Mouse (Mus musculus) E14TG2a.4 (cell line): ENCODE measurements around the gene Dmrta2.

Experiments
- CTCF ChIP-seq: conservative IDR thresholded peaks from 2 replicates; pipeline ENCODE4 v1.5.1; 2014; ENCODE audit warnings: low read length
- NANOG ChIP-seq: IDR thresholded peaks from 2 replicates; pipeline ENCODE4 v1.6.1; 2014; ENCODE audit warnings: borderline replicate concordance, low read length, mixed read lengths

DNA sequence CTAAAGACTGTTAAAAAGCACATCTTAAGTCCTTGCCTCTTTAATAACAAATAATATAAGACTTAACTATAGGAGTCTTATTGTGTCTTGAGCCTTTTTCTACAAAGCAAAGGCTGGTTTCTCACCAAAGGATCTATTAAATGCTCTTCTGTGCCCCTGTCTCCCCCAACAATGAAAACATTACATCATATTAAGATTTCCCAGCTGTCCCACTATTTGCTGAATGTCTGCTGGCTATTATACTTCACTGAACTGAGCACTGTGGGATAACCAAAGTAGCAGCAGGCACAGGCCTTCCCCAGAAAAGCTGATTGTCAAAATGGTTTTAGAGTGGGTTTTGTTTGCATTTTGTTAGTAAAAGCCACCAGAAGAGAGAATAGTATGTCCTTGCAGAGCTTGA is 38.6 kb upstream of the Dmrta2 start:
- TF ChIP-seq CTCF, result no peak
- no peak for TF ChIP-seq NANOG
